Mouse (Mus musculus) midbrain, embryonic 15.5 days (tissue): ENCODE results near the gene Elovl1. TPM values are rescaled to one million over a fixed set of nuclear protein-coding genes. Genes with fewer than 3 reads are reported as not detected.

Source experiments
- ATAC-seq: fragments of 200-750 bp; cut with Nextera tagmentation; replicated peaks from 2 replicates; pipeline ENCODE4 v1.8.0; 2017; ENCODE audit warnings: moderate TSS enrichment
- H3K27ac ChIP-seq: fragments of 300-500 bp; sonication (generic); 2 replicates; pipeline ENCODE4 v1.5.1; 2015; ENCODE audit warnings: mild to moderate bottlenecking, inconsistent platforms
- H3K27me3 ChIP-seq: fragments of 300-500 bp; sonication (generic); replicated peaks from 2 replicates; pipeline ENCODE4 v1.6.1; 2015; ENCODE audit warnings: inconsistent platforms
- H3K36me3 ChIP-seq: fragments of 300-500 bp; sonication (generic); replicated peaks from 2 replicates; pipeline ENCODE4 v1.6.1; 2015; ENCODE audit warnings: inconsistent platforms
- H3K4me1 ChIP-seq: fragments of 300-500 bp; sonication (generic); 2 replicates; pipeline ENCODE4 v1.6.1; 2015; ENCODE audit warnings: inconsistent platforms
- H3K4me2 ChIP-seq: fragments of 300-500 bp; sonication (generic); 2 replicates; pipeline ENCODE4 v1.6.1; 2015; ENCODE audit warnings: inconsistent platforms, mild to moderate bottlenecking, moderate library complexity
- H3K4me3 ChIP-seq: fragments of 300-500 bp; sonication (generic); 2 replicates; pipeline ENCODE4 v1.5.1; 2015; ENCODE audit warnings: mild to moderate bottlenecking, inconsistent platforms
- H3K9ac ChIP-seq: fragments of 300-500 bp; sonication (generic); 2 replicates; pipeline ENCODE4 v1.6.1; 2015; ENCODE audit warnings: mild to moderate bottlenecking, inconsistent platforms
- H3K9me3 ChIP-seq: fragments of 300-500 bp; sonication (generic); 2 replicates; pipeline ENCODE4 v1.6.1; 2016; ENCODE audit warnings: inconsistent platforms
- WGBS: fragments of 180-500 bp; shearing (Covaris S2); methylation state at CpG from one replicate; pipeline ENCODE4 v1.1.7; 2015; ENCODE audit warnings: mixed read lengths; 5-methylcytosine and 5-hydroxymethylcytosine counted together
- polyA plus RNA-seq: library from polyadenylated mRNA; unstranded; fragments of >200 nt; fragmentation: Nextera tagmentation; extraction: Ambion mirVana; gene quantifications from 2 replicates; pipeline ENCODE4 v1.2.1, GENCODE M21; 2015

The Elovl1 gene
- polyA plus RNA-seq, 1 experiment from 2014 or later, result 31.4 TPM

DNA sequence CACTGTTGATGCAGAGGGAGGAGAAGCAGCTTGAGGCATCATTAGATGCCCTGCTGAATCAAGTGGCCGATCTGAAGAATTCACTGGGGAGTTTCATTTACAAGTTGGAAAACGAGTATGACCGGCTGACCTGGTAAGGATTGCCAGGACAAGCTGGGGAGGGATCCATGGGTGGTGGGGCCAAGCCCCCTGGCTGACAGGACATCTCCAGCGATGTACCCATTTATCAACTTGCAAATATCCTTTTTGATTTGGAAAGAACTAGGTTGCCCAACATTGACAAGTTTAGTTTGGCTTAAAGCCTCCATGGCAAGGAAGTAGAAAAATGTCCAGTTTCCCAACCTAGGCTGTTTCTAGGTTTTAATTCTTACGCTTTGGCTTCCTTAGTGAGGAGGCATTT lies 17.0 kb upstream of the Elovl1 start:
- peaks cover 41% of the 10 kb centered on the region for H3K36me3 ChIP-seq
- ATAC-seq, result no peak
- H3K27ac ChIP-seq, result no peak overlapping the region
- H3K9me3 ChIP-seq, result no peaks in the 10 kb centered on the region
- no peak overlapping the region for H3K4me3 ChIP-seq
- H3K4me2 ChIP-seq, result no peak overlapping the region
- no peaks in the 10 kb centered on the region for H3K27me3 ChIP-seq
- peaks cover 20% of the 10 kb centered on the region for H3K4me1 ChIP-seq
- no peak overlapping the region for H3K9ac ChIP-seq
- 99% methylated on average over 5 of the region's 5 CpGs for WGBS

DNA sequence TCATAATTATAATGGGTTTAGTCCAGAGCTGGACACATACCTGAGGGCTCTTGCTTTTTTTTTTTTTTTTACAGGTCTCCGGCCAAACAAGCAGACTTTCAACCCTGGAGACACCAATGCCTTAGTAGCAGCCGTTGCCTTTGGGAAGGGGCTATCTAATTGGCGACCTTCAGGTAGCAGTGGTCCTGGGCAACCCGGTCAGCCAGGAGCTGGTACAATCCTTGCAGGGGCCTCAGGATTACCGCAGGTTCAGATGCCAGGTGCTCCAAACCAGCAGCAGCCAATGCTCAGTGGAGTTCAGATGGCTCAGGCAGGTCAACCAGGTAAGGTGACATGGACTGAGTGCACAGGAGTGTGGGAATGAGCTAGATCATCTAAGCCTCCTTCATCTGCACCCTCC lies 14.3 kb upstream of the Elovl1 start:
- Histone ChIP-seq H3K4me1 (peaks cover 9% of the 10 kb centered on the region), H3K36me3 (peaks cover 52% of the 10 kb centered on the region), H3K9me3 (no peaks in the 10 kb centered on the region), H3K27ac (no peak overlapping the region), H3K4me3 (no peak overlapping the region), H3K9ac (no peak overlapping the region), H3K27me3 (no peaks in the 10 kb centered on the region), H3K4me2 (no peak overlapping the region)
- ATAC-seq, result no peak
- 94% methylated on average over 5 of the region's 5 CpGs for WGBS

DNA sequence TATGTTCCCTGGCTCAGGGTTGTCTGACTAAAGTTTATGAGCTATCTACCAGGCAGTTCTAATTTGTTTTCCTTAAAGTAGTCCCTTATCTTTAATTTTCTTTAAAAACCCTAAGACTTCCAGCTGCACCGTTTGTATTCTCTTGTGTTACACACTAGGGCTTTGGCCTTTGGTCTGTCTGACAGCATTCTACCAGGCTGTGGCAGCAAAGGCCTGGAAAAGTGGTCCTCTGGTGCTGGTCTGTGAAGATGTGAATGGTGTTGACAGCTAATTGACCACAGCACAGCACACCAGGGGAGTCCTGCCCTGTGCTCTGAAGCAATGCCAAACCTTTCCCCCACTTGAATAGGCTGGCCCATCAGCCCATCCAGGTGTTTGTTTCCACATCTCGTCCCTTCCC lies 12.1 kb upstream of the Elovl1 start:
- no peak overlapping the region for H3K9ac ChIP-seq
- no peaks in the 10 kb centered on the region for H3K9me3 ChIP-seq
- 87% methylated on average over 2 of the region's 2 CpGs for WGBS
- ATAC-seq, result no peak
- no peak overlapping the region for H3K27ac ChIP-seq
- H3K4me3 ChIP-seq, result no peak overlapping the region
- H3K4me1 ChIP-seq, result no peaks in the 10 kb centered on the region
- peaks cover 60% of the 10 kb centered on the region for H3K36me3 ChIP-seq
- H3K4me2 ChIP-seq, result no peak overlapping the region
- H3K27me3 ChIP-seq, result no peaks in the 10 kb centered on the region

DNA sequence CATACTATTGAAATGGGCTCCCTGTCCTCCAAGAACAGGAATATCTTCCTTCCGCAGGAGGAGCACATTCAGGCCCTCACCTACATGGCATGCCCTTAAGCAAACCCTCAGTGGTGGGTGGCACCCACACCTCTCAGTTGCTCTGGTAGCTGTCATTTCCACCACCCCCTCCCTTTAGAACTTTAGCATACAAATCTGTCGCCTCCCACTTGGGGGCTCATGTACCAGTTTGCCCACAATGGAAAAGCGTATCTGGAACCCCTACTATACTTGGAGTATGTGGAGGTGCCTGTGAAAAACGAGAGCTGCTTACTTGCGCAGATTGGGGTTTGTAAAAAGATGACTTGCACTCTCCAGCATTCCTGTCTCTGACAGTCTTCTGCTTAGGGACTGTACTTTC lies 11.6 kb upstream of the Elovl1 start:
- ATAC-seq, result no peak
- no peaks in the 10 kb centered on the region for H3K9me3 ChIP-seq
- H3K27ac ChIP-seq, result no peak overlapping the region
- no peak overlapping the region for H3K4me2 ChIP-seq
- H3K4me1 ChIP-seq, result no peaks in the 10 kb centered on the region
- H3K9ac ChIP-seq, result no peak overlapping the region
- 95% methylated on average over 5 of the region's 5 CpGs for WGBS
- peaks cover 62% of the 10 kb centered on the region for H3K36me3 ChIP-seq
- H3K4me3 ChIP-seq, result no peak overlapping the region
- no peaks in the 10 kb centered on the region for H3K27me3 ChIP-seq

DNA sequence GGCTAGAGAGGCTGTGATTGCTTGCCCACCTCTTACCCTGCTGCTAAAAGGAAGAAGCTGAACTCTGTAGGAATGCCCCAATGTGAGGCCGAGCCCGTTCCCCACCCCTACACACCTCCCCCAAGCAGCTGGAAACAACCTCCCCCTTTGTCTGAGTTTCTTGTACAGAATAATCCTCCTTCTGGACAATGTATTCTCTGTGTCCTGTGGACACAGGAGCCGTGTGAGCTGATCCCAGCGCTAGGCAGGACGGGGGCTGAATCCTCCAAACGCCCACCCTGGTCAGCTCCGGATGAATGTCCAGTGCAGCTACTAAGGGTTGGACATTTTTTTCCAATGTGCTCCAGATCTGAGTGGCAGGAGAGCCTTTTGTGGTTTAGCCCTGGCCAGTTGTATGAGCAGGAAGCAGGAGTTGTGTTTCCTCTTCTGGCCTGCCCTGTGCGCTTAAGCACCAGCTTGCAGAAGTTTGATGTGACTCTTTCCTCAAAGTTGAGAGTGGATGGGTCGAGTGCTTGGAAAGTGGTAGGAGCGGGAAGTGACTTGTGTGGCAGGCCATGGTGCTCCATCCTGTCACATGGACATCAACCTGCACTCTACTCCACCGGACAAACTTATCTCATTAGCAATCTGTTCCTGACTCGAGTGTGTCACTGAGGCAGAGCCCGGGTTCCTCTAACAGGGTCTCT lies 10.6 kb upstream of the Elovl1 start:
- no peaks in the 10 kb centered on the region for H3K4me1 ChIP-seq
- H3K9me3 ChIP-seq, result no peaks in the 10 kb centered on the region
- H3K4me3 ChIP-seq, result no peak overlapping the region
- no peak overlapping the region for H3K4me2 ChIP-seq
- H3K27ac ChIP-seq, result no peak overlapping the region
- 78% methylated on average over 13 of the region's 13 CpGs for WGBS
- ATAC-seq, result no peak
- peaks cover 55% of the 10 kb centered on the region for H3K36me3 ChIP-seq
- no peaks in the 10 kb centered on the region for H3K27me3 ChIP-seq
- no peak overlapping the region for H3K9ac ChIP-seq

DNA sequence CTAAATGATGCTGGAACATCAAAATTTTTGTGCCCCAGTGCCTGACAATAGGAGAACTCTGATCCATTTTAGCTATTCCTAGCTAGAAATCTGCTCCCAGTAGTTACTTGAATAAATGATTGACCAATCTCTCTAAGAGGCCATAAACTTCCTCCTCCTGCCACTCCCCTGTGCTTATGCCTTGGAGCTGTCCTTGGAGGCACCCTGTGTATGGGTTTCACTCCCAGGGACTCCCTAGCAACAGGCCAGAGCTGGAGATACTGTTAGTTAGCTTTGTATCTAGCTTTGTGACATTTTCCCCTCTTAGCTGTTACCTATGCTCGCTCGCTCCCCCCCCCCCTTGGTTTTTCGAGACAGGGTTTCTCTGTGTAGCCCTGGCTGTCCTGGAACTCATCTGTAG lies 6.5 kb upstream of the Elovl1 start:
- H3K36me3 ChIP-seq, result peaks cover 16% of the 10 kb centered on the region; the same call in 1 of the 2 replicates
- ATAC-seq, result no peak
- H3K27ac ChIP-seq, result no peak overlapping the region
- H3K4me3 ChIP-seq, result no peak overlapping the region
- H3K4me1 ChIP-seq, result no peaks in the 10 kb centered on the region
- H3K9ac ChIP-seq, result no peak overlapping the region
- 94% methylated on average over 3 of the region's 3 CpGs for WGBS
- no peaks in the 10 kb centered on the region for H3K9me3 ChIP-seq
- no peaks in the 10 kb centered on the region for H3K27me3 ChIP-seq
- H3K4me2 ChIP-seq, result no peak overlapping the region

DNA sequence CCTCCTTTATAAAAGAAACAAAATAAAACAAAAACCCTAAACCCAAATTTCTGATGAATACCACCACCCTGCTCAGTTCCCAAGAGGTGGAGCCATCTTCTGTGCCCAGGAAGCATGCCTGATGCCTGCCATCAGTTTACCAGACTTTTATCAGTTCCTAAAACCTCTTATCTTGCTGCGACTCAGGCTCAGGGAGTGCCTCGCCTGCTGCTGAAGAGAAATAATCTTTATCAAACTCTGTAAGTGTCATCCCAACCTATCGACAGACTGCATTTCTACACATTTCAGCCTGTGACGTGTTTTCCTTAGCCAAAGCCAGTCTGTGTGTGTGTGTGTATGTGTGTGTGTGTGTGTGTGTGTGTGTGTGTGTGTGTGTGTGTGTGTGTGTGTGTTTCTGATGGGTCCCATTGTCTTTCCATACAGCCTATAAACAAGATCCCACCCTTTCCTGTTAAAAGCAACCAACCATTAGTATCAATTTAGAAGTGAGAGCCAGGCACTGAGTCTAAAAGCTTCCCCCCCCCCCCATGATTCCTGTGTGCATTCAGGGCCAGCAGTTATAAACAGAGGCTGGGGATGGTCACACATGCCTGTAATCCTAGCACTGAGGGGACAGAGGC lies 3.2 kb upstream of the Elovl1 start:
- Histone ChIP-seq H3K27ac (no peak overlapping the region), H3K4me3 (no peak overlapping the region), H3K4me2 (no peak overlapping the region), H3K9ac (no peak overlapping the region), H3K27me3 (no peaks in the 10 kb centered on the region), H3K4me1 (peaks cover 18% of the 10 kb centered on the region), H3K36me3 (peaks cover 10% of the 10 kb centered on the region; the same call in 1 of the 2 replicates), H3K9me3 (no peaks in the 10 kb centered on the region)
- ATAC-seq, result no peak
- 84% methylated on average over 4 of the region's 4 CpGs for WGBS

DNA sequence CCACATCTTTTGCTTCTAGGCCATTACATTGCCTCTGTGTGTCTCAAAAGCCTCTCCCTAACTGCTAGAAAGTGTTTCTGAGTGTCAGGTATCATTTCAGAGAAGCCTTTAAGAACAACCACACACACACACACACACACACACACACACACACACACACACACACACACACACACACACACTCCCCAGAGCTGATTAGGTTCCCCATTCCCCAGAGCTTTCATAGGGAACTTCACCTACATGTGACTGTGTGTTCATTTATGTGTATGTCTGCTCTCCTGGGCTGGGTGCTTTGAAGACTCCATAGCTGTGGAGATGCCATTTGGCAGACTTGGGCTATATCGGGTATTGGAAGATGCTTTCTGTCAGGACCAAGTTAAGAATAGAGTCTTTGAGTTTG lies 2.5 kb upstream of the Elovl1 start:
- no peak for ATAC-seq
- WGBS, result 100% methylated on average over 1 of the region's 1 CpGs

DNA sequence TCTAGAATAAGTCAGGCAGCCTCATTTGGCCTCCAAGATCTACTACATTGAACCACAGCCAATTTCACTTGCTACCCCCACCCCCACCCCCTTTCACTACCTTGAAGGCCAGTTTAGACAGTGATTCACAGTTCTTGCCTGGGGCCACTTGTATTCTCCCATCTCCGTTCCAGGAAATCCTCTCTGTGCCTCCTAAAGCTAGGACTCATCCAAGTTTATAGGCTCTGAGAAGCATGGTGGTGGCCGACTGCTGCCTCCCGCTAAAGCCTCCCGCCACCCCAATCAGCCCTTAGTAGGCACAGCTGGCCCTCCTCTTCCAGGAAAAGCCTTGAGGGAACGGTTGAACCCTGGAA lies 502 bp upstream of the Elovl1 start:
- H3K36me3 ChIP-seq, result no peaks in the 10 kb centered on the region; the same call in 1 of the 2 replicates
- H3K4me3 ChIP-seq, result peak overlapping the region; percentile 43
- peak overlapping the region; percentile 62 for H3K27ac ChIP-seq
- H3K27me3 ChIP-seq, result no peaks in the 10 kb centered on the region
- H3K4me1 ChIP-seq, result peaks cover 18% of the 10 kb centered on the region
- H3K4me2 ChIP-seq, result peak overlapping the region; percentile 68
- no peaks in the 10 kb centered on the region for H3K9me3 ChIP-seq
- peak overlapping the region; percentile 65 for H3K9ac ChIP-seq
- under 1% methylated on average over 5 of the region's 5 CpGs for WGBS
- peak; percentile 55 for ATAC-seq

More for the DNA sequence above, 2.5 kb upstream of the Elovl1 start:
- Histone ChIP-seq H3K4me2 (no peak overlapping the region), H3K36me3 (peaks cover 6% of the 10 kb centered on the region; the same call in 1 of the 2 replicates), H3K27me3 (no peaks in the 10 kb centered on the region), H3K4me3 (no peak overlapping the region), H3K4me1 (peaks cover 18% of the 10 kb centered on the region), H3K9me3 (no peaks in the 10 kb centered on the region), H3K9ac (no peak overlapping the region), H3K27ac (no peak overlapping the region)

DNA sequence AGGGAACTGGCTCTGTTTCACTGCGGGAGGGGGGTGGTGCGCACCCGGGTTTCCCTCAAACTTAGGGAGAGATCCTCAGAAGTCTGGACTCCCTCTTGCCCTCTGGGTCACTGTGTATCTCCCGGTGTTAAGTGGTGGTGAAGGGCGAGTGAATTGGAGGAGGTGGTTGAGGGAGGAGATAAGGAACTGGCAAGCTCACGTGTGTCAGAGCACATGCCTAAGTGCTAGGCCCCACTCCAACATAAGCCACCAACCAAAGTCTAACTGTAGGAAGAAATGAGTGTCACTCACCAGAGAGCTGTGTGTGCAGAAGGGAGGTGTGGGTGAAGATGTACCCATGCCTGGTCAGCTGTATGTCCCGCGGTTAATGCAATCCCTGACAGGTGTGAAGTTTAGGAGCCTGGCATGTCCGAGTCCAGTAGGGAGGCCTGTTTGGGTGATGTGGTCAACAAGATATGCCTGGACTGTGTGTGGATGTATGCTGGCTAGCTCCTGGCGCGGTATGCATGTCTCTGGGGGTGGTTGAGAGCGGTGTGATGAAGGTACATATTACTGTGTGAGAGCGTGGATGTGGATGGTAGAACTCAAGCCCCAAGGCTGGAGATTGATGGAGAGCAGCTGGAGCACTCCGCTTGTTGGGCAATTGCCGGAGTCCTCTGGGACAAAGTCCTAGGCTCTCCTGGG lies 780 bp downstream of the Elovl1 start:
- peak; percentile 34 for ATAC-seq
- WGBS, result 53% methylated on average over 15 of the region's 15 CpGs
- peaks cover 18% of the 10 kb centered on the region for H3K4me1 ChIP-seq
- 0 out of 2 replicates have a peak, but pooled peaks cover 4% of the 10 kb centered on the region for H3K36me3 ChIP-seq
- H3K27me3 ChIP-seq, result no peaks in the 10 kb centered on the region
- H3K9me3 ChIP-seq, result no peaks in the 10 kb centered on the region
- peak overlapping the region; percentile 68 for H3K4me2 ChIP-seq
- H3K27ac ChIP-seq, result peak overlapping the region; percentile 62; the same call in 1 of the 2 replicates
- peak overlapping the region; percentile 65 for H3K9ac ChIP-seq
- peak overlapping the region; percentile 43 for H3K4me3 ChIP-seq

DNA sequence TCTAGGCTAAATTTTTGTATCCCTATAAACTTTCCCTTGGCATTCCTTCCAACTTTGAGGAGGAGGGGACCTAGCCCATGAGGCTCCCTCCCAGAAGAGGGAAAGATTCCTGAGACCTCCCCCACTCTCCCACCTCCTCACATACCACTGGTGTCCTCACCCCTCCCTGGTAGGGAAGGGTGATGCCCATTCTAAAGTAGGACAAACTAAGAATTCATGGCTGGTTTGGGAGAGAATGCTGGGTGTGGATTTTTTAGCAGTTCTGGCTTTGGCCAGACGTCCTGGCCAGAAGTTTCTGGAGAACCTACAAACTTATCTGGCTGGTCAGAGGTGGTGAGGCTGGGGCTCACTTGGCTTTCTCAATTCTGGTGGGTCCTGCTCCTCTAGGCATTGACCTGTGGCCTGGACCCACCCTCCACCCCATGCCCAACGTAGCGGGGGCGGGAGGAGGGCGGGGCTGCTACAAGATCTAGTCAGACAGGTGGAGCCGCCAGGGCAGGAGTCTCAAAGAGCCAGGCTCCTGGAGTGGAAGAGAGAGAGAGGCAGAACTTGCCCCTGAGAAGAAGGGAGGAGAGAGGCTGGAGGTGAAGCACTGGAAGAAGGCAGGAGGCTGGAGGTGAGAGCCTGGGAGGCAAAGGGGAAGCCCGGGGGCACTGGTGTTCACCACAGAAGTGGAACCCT lies 1.5 kb downstream of the Elovl1 start:
- no peak overlapping the region for H3K9ac ChIP-seq
- no peak overlapping the region for H3K27ac ChIP-seq
- peaks cover 18% of the 10 kb centered on the region for H3K4me1 ChIP-seq
- no peaks in the 10 kb centered on the region for H3K9me3 ChIP-seq
- H3K4me3 ChIP-seq, result no peak overlapping the region
- H3K4me2 ChIP-seq, result no peak overlapping the region
- H3K36me3 ChIP-seq, result 0 out of 2 replicates have a peak, but pooled peaks cover 4% of the 10 kb centered on the region
- WGBS, result 60% methylated on average over 7 of the region's 7 CpGs
- no peak for ATAC-seq
- H3K27me3 ChIP-seq, result no peaks in the 10 kb centered on the region

DNA sequence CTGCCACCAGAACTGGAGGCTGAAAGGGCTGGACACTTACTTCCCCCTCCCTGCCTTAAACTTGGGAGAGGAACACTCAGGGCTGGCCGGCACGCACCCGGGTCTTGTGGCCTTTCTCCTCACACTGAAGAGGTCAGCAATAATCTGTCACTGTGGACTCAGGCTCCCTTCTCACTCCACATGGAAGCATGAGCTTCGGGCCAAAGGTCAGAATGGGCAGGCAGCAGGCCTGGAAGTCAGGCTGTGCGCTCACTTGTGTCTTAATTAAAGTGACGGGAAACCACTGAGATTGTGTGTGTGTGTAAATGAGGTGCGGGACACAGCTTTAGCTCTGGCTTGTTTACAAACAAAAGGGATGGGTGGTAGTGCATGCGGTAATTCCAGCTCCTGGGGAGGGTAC lies 4.4 kb downstream of the Elovl1 start:
- Histone ChIP-seq H3K27ac (no peak overlapping the region), H3K4me2 (no peak overlapping the region), H3K9me3 (no peaks in the 10 kb centered on the region), H3K4me1 (peaks cover 37% of the 10 kb centered on the region), H3K27me3 (no peaks in the 10 kb centered on the region), H3K4me3 (no peak overlapping the region), H3K9ac (no peak overlapping the region), H3K36me3 (0 out of 2 replicates have a peak, but pooled peaks cover 4% of the 10 kb centered on the region)
- 65% methylated on average over 8 of the region's 8 CpGs for WGBS
- ATAC-seq, result no peak
